ENCODE assay signal across 8 mouse cellular contexts in genomic region chr19:57119661-57120060, GRCm38 (mm10).
A peak's percentile ranks its signal among the peaks of the same experiment; 100 is the strongest.
DNase-seq lines count a peak whose midpoint lies in the region; ATAC-seq and TF ChIP-seq lines count a peak whose summit lies in the region.

No protein-coding gene starts in this region.

- no peak overlapping the region for H3K4me3 ChIP-seq in heart, embryonic 12.5 days
- no peak overlapping the region for H3K4me3 ChIP-seq in midbrain, embryonic 12.5 days
- H3K4me3 ChIP-seq in midbrain, postnatal 0 days (ENCODE audit: low read depth, low read length): no peak overlapping the region
- no peak overlapping the region for H3K4me3 ChIP-seq in hindbrain, embryonic 16.5 days (ENCODE audit: low read length)
- H3K4me3 ChIP-seq in small intestine, adult 2 months (ENCODE audit: low read depth, low read length): no peak overlapping the region; the same call in 1 of the 2 replicates

- TF ChIP-seq POLR2A in small intestine, adult 2 months (IDR thresholded peaks at IDR 0.05; ENCODE audit: low read depth, low read length): no peak

- peak overlapping the region; percentile 67 for H3K27ac ChIP-seq in heart, embryonic 12.5 days (ENCODE audit: poor library complexity, severe bottlenecking)
- 0 out of 2 replicates have a peak overlapping the region, but pooled peaks have one; percentile 20 for H3K27ac ChIP-seq in midbrain, embryonic 12.5 days (replicated peaks)
- no peak overlapping the region for H3K27ac ChIP-seq in midbrain, postnatal 0 days (ENCODE audit: low read depth, low read length)
- H3K27ac ChIP-seq in hindbrain, embryonic 16.5 days (ENCODE audit: low read depth, low read length): 0 out of 2 replicates have a peak overlapping the region, but pooled peaks have one; percentile 19
- peak overlapping the region; percentile 49; the same call in 1 of the 2 replicates for H3K27ac ChIP-seq in small intestine, adult 2 months (ENCODE audit: insufficient read depth, low read depth, low read length)

- no peak overlapping the region for H3K9ac ChIP-seq in heart, embryonic 12.5 days
- no peak overlapping the region for H3K9ac ChIP-seq in midbrain, embryonic 12.5 days (replicated peaks)
- H3K9ac ChIP-seq in midbrain, postnatal 0 days (replicated peaks; ENCODE audit: low read length, poor library complexity, severe bottlenecking): no peak overlapping the region
- no peak overlapping the region for H3K9ac ChIP-seq in hindbrain, embryonic 16.5 days (ENCODE audit: low read depth, low read length)

- intact Hi-C loops in heart, postnatal 10 days (cut with DNase I): no loop called here

- 49% methylated on average over 3 of the region's 3 CpGs for WGBS in heart, embryonic 12.5 days
- 81% methylated on average over 3 of the region's 3 CpGs for WGBS in midbrain, embryonic 12.5 days
- WGBS in midbrain, postnatal 0 days: 79% methylated on average over 3 of the region's 3 CpGs
- 70% methylated on average over 3 of the region's 3 CpGs for WGBS in hindbrain, embryonic 16.5 days
- 67% methylated on average over 3 of the region's 3 CpGs for WGBS in small intestine, adult 2 months

- H3K27me3 ChIP-seq in heart, embryonic 12.5 days (replicated peaks): no peaks in the 10 kb centered on the region
- H3K27me3 ChIP-seq in midbrain, embryonic 12.5 days: peaks cover 7% of the 10 kb centered on the region; the same call in 1 of the 2 replicates
- no peaks in the 10 kb centered on the region for H3K27me3 ChIP-seq in midbrain, postnatal 0 days (ENCODE audit: insufficient read depth, low read length)
- no peaks in the 10 kb centered on the region for H3K27me3 ChIP-seq in hindbrain, embryonic 16.5 days (replicated peaks; ENCODE audit: control insufficient read depth, insufficient read depth, low read length)
- H3K27me3 ChIP-seq in small intestine, adult 2 months (ENCODE audit: control insufficient read depth, insufficient read depth, low read length): no peaks in the 10 kb centered on the region

- TF ChIP-seq CTCF in midbrain, postnatal 0 days (IDR thresholded peaks at IDR 0.05): no peak
- no peak for TF ChIP-seq CTCF in small intestine, adult 2 months (IDR thresholded peaks at IDR 0.05; ENCODE audit: extremely low read depth, insufficient read length, insufficient replicate concordance, low read depth, low read length)

- H3K4me1 ChIP-seq in heart, embryonic 12.5 days (replicated peaks): peaks cover 66% of the 10 kb centered on the region
- H3K4me1 ChIP-seq in midbrain, embryonic 12.5 days: peaks cover 31% of the 10 kb centered on the region
- peaks cover 5% of the 10 kb centered on the region; the same call in 1 of the 2 replicates for H3K4me1 ChIP-seq in midbrain, postnatal 0 days (ENCODE audit: insufficient read depth, low read length)
- peaks cover 30% of the 10 kb centered on the region for H3K4me1 ChIP-seq in hindbrain, embryonic 16.5 days (ENCODE audit: control insufficient read depth, insufficient read depth, low read depth, low read length)
- peaks cover 10% of the 10 kb centered on the region for H3K4me1 ChIP-seq in small intestine, adult 2 months (ENCODE audit: control insufficient read depth, insufficient read depth, insufficient read length, low read length)

- no peaks in the 10 kb centered on the region for H3K9me3 ChIP-seq in heart, embryonic 12.5 days (replicated peaks)
- no peaks in the 10 kb centered on the region for H3K9me3 ChIP-seq in midbrain, embryonic 12.5 days
- no peaks in the 10 kb centered on the region for H3K9me3 ChIP-seq in midbrain, postnatal 0 days (ENCODE audit: low read length)
- no peaks in the 10 kb centered on the region for H3K9me3 ChIP-seq in hindbrain, embryonic 16.5 days (ENCODE audit: control insufficient read depth, low read length)

- peaks cover 8% of the 10 kb centered on the region; the same call in 1 of the 2 replicates for H3K36me3 ChIP-seq in heart, embryonic 12.5 days
- no peaks in the 10 kb centered on the region for H3K36me3 ChIP-seq in midbrain, embryonic 12.5 days
- no peaks in the 10 kb centered on the region for H3K36me3 ChIP-seq in midbrain, postnatal 0 days (ENCODE audit: insufficient read depth, low read length)
- no peaks in the 10 kb centered on the region for H3K36me3 ChIP-seq in hindbrain, embryonic 16.5 days (ENCODE audit: control insufficient read depth, insufficient read depth, low read length)
- no peaks in the 10 kb centered on the region for H3K36me3 ChIP-seq in small intestine, adult 2 months (ENCODE audit: control insufficient read depth, insufficient read depth, low read length)

- H3K4me2 ChIP-seq in heart, embryonic 12.5 days: peak overlapping the region; percentile 60
- 0 out of 2 replicates have a peak overlapping the region, but pooled peaks have one; percentile 50 for H3K4me2 ChIP-seq in midbrain, embryonic 12.5 days (replicated peaks)
- H3K4me2 ChIP-seq in midbrain, postnatal 0 days (ENCODE audit: low read depth, low read length, poor library complexity, severe bottlenecking): no peak overlapping the region
- no peak overlapping the region for H3K4me2 ChIP-seq in hindbrain, embryonic 16.5 days (ENCODE audit: low read length)

- no peak for ATAC-seq in heart, embryonic 12.5 days (ENCODE audit: insufficient number of reproducible peaks, low FRiP score)
- no peak for ATAC-seq in midbrain, embryonic 12.5 days (ENCODE audit: low FRiP score, low read depth)
- no peak for ATAC-seq in midbrain, postnatal 0 days (ENCODE audit: low FRiP score)
- no peak for ATAC-seq in hindbrain, embryonic 16.5 days

- no peak for DNase-seq in heart, postnatal 10 days
- no peak for DNase-seq in midbrain, postnatal 0 days (ENCODE audit: low spot score)
- no peak for DNase-seq in layer of hippocampus, adult 8-10 months (ENCODE audit: low spot score in 2 of 2)
- no peak for DNase-seq in frontal cortex, postnatal 10 days (ENCODE audit: low spot score in 2 of 2)

Comparison
In these comparisons a context has a peak if more than half of its experiments do, and no peak if none do; other contexts are left out.
1. H3K4me2 ChIP-seq: peak in heart, embryonic 12.5 days (single experiment) and midbrain, embryonic 12.5 days (single experiment); none in midbrain, postnatal 0 days (single experiment) and hindbrain, embryonic 16.5 days (single experiment).